Mouse (Mus musculus) layer of hippocampus, adult 18-20 months (tissue): Measurements from ENCODE around the gene Nhsl2. TPM values are rescaled to one million over a fixed set of nuclear protein-coding genes. Genes with fewer than 3 reads are reported as not detected.
"Not testable (repeated sequence)": the region's sequence is repeated elsewhere in the genome, so short reads cannot be mapped to it uniquely, and the experiment has no call there.

ENCODE experiments used
- DNase-seq, 2 experiments: peaks; one replicate each; pipeline ENCODE4 v3.0.0; 2022; ENCODE audit warnings: low spot score in 2 of 2
- microRNA-seq, 2 experiments: library from miRNA; unstranded; fragments of <30 nt; microRNA quantifications; one replicate each; pipeline ENCODE4 v1.2.0; 2021
- total RNA-seq, 2 experiments: library from RNA; stranded (reverse); gene quantifications; 2 replicates each; pipeline ENCODE4 v1.2.3; 2021

Gene Nhsl2
- total RNA-seq, 2 experiments from 2014 or later = 55.1 to 55.3 TPM

- DNase-seq = peak in 1 of 2 experiments; percentile 21
Measured at GRCm38 (mm10) chrX:102081573-102082279, 232.5 kb downstream of the Nhsl2 start.

GRCm38 (mm10) chrX:102082340-102082739 lies 233.2 kb downstream of the Nhsl2 start:
- no peak for DNase-seq

GRCm38 (mm10) chrX:102085798-102086443 lies 236.7 kb downstream of the Nhsl2 start:
- no peak for DNase-seq

GRCm38 (mm10) chrX:102090605-102091004 lies 241.4 kb downstream of the Nhsl2 start:
- DNase-seq = no peak

- DNase-seq = no peak
Measured at GRCm38 (mm10) chrX:102094381-102094904, 245.3 kb downstream of the Nhsl2 start.

GRCm38 (mm10) chrX:102101886-102102285 lies 252.7 kb downstream of the Nhsl2 start:
- no peak for DNase-seq

- not testable (repeated sequence) for DNase-seq
Measured at GRCm38 (mm10) chrX:102103830-102104229, 254.6 kb downstream of the Nhsl2 start.

GRCm38 (mm10) chrX:102109349-102109748 lies 260.2 kb downstream of the Nhsl2 start:
- DNase-seq = not testable (repeated sequence)

GRCm38 (mm10) chrX:102115676-102116075 lies 266.5 kb downstream of the Nhsl2 start:
- DNase-seq = peak in 1 of 2 experiments; percentile 42

- peak; percentile 88 to 96 for DNase-seq
Measured at GRCm38 (mm10) chrX:102119042-102119864, 270.1 kb downstream of the Nhsl2 start, which contains the start of gene Pin4. Gene Pin4 (plus strand): TSS chrX:102119447.

- DNase-seq = no peak
Measured at GRCm38 (mm10) chrX:102121321-102121720, 272.1 kb downstream of the Nhsl2 start.

- DNase-seq = no peak
Measured at GRCm38 (mm10) chrX:102141157-102141556, 292.0 kb downstream of the Nhsl2 start.

Small RNA genes within 50 kb of the gene (microRNA-seq; reads per million reads assigned to microRNA genes)
- gene Gm27843 = 0 reads per million in 2 experiments

Other genes starting within 250 kb of the Nhsl2 start
- 100 to 1,000 TPM; 195 to 213 TPM for gene Ogt, start 209.3 kb upstream of the Nhsl2 start, total RNA-seq
- gene Cxcr3, start 115.1 kb upstream of the Nhsl2 start, total RNA-seq = not detected
- under 1 TPM; 0.45 to 0.51 TPM for gene Gm4779, start 55.0 kb upstream of the Nhsl2 start, total RNA-seq
- not detected for gene 8030474K03Rik, start 54.7 kb upstream of the Nhsl2 start, total RNA-seq
- 10 to 100 TPM in 1 of 2 experiments, 1 to 10 TPM in 1; 7.5 to 10.8 TPM for gene Rtl5, start 221.9 kb downstream of the Nhsl2 start, total RNA-seq